Mouse (Mus musculus): Measurements from ENCODE around the gene Celf2.
"Not testable (repeated sequence)": the region's sequence is repeated elsewhere in the genome, so short reads cannot be mapped to it uniquely, and the experiment has no call there.

Gene Celf2

DNA sequence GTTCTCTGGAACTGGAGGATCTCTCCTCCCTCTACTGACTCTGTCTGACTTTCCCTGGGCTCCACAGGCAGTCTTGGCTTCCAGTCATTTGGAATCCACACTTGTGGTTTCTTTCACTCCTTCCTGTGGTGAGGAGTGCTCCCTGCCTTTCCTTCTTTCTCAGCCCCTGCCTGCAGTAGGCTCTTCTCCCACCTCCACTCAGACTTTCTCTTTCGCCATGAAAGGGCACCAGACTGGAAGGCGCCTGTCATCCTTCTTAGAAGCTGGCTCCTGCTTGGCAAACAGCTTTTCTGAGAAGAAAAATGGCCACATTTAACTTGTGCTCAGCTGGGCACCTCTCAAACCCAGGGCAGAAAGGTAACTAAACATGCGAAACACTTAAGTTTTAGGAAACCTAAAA is 915.2 kb downstream of the Celf2 start:
- no peak for DNase-seq (ENCODE audit: low spot score)

DNA sequence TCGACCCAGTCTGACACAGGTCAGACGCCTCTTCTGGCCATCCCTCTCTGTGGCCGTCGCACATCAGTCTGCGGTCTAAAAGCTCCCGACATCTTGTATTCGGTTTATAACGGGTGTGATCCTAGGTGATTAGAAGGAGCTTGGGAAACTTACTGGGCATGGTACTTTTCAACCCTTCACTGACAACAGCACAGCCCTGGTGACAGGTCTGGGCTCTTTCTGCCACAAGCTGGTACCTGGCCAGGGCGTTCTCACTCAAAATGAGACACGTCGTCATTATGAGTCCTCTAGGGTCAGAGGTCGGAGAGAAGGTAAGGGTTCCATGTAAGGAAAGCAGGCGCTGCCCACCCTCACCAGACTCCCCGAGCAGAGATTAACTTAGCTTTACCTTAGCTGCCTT is 915.6 kb downstream of the Celf2 start:
- DNase-seq (ENCODE audit: low spot score) = no peak

DNA sequence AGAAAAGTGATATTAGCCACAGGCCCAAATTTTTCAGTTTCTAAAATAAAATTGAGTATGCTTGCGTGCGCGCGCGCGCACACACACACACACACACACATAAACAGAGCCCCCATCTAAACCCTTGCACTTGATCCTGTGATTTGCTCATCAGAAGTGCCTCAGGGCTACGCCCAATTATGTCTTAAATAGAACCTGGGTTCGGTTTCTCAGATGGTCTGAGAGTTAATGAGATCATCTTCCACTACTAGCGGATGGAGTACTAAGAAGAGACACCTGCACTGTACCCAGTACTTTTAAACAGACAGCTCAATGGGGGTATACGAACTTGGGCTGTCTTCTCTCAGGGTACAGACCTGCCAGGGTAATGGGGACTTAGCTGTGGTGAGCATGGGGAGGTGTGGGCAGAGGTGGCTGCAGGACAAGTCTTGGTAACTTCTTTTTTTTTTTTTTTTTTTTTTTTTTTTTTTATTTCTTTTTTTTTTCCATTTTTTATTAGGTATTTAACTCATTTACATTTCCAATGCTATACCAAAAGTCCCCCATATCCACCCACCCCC is 923.2 kb downstream of the Celf2 start:
- no peak for DNase-seq (ENCODE audit: low spot score)

DNA sequence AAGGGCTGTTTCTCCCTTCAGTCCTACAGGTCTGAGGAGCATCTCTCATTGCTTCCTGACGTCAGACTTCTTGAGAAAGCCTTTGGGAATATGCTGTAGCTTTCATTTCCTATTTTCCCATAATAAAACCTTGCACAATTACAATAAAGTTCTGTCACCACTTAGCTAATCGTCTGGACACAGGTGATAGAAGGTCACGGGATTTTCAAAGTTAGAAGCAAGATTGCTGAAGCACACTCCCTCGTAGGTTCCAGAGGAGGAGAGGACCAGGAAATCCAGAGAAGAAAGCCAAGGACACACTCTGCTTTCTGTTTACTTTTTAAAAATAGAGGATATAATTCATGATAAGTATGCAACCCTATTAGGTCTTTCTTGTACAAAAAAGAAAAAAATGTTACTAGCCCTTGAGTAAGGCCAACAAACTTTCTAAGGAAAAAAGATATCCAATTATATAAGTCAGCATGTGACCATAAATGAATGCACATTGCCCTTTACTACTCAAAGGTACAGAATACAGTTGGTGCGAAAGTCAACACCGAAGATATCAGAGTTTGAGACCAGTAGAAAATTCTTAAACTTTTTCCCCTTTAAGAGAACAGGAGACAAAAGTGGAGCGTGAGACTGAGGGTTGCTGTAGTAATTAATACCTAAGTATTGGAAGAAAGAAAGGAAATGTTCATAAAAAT is 924.2 kb downstream of the Celf2 start:
- DNase-seq (ENCODE audit: low spot score) = no peak

DNA sequence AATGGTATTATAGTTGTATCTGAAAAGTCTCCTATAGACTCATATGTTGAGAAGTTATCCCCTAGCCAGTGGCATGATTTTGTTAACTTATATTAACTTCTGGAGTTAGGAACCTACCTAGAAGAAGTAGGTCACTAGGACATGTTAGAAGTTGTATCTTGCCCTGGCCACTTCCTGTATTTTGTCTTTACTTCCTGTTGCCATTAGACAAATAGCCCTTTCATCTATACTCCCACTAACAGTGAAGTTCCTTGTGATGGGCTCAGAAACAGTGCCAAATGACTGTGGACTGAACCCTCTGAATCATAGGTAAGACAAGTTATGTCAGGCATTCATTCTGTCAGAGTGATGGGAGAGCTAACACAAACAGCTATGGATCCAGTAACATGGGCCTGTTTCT is 926.7 kb downstream of the Celf2 start:
- no peak for DNase-seq (ENCODE audit: low spot score)

DNA sequence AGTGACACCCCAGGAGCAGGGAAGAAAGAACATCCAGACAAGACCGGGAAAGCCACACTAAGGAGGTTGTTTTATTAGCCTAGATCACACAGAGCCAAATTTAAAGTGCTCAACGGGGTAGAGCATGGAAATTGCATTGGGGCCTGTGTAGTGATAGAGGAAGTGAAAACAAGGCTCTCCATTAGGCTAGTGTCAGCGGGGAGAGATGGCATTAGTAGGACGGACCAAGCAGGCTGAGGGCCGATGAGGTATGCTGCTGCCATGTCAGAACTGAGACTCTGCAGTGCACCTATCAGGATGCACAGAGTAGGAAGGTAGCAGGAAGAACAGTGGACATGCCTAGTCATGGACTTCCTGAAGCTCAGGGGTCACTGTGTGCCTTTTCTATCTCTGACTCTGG is 929.3 kb downstream of the Celf2 start:
- no peak for DNase-seq (ENCODE audit: low spot score)

DNA sequence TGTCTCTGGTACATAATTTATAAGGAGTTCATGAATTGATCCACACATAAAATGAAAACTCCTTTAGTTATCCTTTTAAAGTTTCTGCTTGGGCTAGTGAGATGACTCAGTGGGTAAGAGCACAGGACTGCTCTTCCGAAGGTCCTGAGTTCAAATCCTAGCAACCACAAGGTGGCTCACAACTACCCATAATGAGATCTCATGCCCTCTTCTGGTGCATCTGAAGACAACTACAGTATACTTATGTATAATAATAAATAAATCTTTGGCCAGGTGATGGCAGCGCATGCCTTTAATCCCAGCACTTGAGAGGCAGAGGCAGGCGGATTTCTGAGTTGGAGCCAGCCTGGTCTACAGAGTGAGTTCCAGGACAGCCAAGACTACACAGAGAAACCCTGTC is 934.0 kb downstream of the Celf2 start:
- not testable (repeated sequence) for DNase-seq (ENCODE audit: low spot score)

DNA sequence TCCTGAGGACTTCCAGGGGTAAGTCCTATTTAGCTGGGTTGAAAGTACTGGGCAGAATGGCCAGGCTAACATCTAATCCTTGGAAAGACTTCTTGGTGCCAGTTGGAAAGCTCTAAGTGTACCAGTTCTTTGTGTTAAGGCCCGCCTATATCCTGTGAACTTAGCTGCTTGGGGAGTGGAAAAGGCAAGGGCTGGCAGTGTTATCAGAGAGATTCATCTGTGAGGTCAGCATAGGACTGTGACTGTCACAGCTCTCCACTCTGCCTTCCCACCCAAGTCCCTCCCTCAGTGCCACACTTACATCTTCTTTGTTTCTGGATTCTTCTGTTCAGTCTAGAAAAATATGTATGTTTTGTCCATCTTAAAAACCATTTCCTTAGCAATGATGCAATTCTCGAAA is 935.7 kb downstream of the Celf2 start:
- DNase-seq (ENCODE audit: low spot score) = no peak

DNA sequence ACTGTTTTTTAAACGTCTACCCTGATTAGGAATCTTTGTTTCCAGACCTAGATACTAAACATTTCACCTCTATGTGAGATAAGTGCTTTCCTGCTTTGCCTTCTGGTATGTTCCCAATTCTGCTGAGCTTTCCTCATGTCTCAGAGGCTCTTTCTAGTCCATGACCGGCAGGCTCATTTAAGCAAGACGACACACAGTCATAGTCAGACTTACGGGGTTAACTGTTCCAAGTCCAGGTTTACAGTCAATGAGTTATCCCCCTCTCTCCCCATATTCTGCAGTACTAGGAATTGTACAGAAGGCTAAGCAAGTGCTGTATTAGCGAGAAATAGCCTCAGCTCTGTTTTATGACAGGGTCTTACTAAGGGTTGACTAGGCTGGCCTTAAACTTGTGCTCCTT is 936.4 kb downstream of the Celf2 start:
- DNase-seq (ENCODE audit: low spot score) = no peak

DNA sequence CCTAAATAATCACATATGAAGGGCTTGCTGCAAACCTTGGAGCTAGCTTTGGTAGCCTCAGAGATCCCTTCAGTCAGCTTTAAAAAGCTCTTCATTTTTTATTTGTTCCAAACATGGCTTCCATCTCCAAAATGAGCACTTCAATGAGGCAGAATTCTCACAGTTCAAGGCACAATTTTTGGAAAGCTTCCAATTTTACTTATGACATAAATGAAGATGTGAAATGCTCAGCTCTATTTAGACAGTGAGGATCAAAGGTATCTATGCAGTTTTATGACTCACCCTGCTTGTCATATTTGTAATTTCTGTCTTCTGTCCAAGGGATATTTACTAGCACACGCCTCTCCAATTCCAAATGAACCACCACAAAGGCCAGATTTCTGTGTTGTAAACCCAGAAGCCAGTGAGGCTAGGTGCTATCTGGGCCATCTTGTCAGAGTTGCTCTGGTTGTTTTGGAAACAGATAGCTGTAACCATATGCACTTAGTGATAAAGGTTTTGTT is 940.3 kb downstream of the Celf2 start:
- DNase-seq (ENCODE audit: low spot score) = no peak

DNA sequence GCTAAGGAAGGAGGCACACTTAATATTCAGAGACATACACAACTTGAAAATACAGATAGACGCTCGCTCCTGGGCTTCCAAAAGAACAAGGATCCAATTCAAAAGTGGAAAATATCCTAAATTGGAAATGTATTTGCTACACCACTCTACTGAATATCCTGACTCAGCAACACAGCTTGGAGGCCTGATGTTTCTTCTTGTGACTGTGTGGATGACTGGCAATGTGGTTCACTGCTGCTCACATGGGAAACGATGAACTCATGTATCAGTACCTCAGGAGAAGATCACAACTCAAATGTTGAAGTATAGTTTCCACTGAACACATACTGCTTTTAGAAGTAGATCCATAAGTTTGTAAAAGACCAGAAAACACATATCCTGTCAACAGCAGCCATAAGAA is 944.2 kb downstream of the Celf2 start:
- DNase-seq (ENCODE audit: low spot score) = no peak

DNA sequence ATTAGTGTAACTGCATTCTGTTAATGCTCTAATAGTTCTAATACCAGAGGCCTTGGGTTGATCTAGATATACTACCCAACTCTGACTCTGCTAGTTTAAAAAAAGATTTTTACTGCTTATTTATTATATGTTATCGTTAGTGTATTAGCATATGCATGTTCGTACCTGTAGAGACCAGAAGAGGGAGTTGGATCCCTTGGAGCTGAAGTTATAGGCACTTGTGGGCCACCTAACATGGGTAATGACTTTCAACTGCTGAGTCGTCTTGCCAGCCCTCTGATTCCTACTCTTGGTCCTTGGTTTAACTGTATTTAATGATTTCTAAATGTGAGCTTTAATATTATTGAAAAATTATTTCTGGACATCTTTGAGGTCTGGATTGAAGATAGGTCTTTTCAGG is 948.0 kb downstream of the Celf2 start:
- no peak for DNase-seq (ENCODE audit: low spot score)

DNA sequence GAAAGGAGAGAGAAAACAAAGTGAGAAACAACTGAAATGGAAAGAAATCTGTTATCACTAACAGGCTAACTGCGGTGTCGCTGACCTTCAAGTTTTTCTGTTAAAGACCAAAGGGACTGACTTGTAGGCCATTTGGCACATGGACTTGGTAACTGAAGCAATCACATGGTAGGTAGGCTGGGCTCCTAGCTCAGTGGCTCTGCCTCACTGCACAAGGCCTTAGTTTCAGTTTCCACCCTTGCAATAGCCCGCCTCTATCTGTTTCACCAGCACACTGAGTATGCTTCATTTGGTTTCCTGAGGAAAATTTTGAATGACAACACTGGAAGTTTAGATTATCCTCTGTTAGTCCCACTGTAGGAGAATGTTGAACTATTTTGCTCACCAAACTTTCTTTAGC is 948.6 kb downstream of the Celf2 start:
- no peak for DNase-seq (ENCODE audit: low spot score)

DNA sequence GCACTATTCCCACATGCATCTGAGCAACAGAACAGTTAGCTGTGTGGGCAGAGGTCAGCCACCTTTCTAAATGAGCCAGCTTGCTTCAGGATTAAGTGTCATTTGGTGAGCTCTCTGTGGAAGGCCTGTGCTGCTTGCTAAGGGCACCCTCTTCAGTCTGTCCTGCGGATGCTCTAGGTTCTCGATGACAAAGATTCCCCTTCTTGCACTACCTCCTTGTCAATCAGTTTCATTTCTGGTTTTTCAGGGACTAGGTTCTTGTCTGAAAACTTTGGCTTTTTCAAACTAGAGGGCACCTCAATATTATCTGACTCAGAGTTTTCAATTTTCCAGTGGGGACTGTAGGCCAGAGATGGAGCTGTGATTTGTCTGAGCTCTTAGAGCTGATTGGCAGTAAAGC is 949.8 kb downstream of the Celf2 start:
- DNase-seq (ENCODE audit: low spot score) = no peak

DNA sequence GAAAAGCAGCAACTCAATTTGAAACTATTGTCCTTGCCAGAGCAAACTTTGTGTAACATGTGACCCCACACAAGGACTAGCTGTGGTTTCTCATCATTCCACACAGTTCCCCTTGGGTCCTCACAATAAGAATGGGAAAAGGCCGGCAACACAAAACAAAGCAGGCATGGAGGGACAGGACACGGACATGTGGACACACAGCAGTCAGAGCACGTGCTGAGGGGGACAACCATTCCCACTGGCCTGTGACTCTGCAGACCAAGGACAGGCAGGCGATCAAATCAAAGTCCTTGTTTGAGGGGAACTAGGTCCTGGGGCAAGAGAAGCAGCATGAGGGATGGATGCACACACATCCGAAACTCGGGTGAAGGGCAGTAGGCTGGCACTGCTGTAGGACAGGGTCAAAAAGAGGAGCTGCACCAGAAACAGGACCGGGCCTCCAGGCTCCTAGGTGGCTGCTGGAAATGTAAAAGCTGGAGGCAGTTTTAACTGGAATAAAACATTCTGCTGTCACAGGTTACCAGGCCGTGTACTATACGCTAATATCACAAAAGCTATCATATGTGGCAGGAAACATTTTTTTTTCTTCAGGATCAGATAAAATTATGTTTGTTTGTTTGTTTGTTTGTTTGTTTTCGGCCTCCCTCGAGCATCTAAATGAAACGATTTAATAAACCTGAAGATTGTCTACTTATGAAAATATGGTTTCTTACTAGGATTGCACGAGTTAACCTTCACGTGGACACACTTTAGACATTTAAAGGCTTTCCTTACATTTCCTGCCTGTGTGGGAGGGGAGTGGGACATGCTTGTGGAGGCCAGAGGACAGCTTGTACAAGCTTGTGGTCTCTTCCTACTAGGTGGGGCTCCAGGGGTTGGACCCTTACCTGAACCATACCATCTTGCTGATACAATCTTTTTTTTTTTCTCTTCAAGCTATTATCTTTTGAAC is 950.8 kb downstream of the Celf2 start:
- no peak for DNase-seq (ENCODE audit: low spot score)

DNA sequence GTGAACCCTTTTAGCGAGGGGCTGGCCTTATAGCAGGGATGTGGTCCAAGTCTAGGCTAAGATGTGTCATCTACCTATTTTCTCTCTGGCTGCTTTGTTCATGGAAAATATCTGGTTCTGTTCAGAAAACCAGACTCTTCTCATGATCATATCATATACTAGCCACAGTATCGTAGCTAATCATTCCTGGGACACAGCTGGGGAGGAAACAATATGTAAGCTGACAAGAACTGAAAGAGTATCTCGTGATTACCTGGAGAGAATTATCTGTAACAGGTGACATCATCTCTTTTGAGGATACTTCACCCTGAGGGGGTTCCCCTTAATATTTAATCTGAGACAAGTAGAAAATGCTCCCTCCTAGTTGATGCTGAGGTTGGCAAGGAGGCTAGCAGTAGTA is 951.6 kb downstream of the Celf2 start:
- DNase-seq (ENCODE audit: low spot score) = no peak

DNA sequence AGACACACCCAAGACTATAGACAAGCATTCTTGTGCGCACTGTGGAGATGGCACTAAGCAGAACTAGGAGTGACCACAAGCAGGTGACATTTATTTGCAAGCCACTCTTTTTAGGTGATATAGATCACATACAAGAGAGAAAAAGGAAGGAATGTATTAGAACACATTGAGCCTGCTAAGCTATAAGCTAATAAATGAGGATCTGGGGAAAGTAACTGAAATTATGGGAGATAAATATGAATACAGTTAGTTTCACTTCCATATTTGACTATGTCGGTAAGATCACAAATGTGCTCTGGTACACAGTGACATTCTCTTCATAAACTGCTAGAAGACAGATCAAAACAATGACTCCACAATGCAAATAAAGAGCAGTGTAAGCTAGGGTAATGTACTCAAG is 952.5 kb downstream of the Celf2 start:
- no peak for DNase-seq (ENCODE audit: low spot score)

DNA sequence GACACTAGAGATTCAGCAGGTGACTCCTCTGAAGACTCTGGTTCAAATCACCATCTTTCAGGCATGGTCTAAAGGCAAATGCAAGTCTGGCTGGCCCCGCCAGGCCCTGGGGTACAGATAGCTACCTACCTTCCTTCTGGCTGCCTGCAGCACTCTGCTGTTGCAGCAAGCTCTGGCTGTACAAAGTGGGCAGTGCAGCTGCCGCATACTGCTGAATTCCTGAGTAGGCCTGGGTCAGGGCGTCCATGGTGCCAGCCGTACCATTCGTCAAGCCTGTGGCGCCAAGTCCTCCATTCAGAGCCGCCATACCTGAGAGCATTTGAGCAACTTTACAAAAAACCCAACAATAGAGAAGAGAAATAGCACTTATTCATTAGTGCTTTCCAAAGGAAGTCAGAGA is 955.7 kb downstream of the Celf2 start:
- no peak for DNase-seq (ENCODE audit: low spot score)

DNA sequence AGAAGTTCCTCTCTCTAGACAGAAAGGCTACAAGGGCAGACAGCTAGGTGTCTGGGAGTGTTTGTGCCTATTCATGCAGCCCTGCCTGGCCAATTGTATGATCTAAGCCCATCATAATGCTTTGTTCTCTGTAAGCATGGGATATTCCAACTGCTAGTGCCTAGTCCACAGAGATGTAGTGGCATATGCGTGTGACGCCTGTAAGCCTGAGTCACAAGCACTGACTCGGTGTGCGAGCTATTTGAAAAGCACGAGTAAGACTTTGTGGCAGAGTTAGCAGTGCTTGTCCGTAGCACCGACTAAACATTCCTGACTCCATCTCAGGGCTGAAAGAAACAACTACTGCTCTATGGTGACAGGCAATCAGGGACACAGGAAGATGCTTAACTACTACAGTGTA is 960.1 kb downstream of the Celf2 start:
- DNase-seq (ENCODE audit: low spot score) = no peak

DNA sequence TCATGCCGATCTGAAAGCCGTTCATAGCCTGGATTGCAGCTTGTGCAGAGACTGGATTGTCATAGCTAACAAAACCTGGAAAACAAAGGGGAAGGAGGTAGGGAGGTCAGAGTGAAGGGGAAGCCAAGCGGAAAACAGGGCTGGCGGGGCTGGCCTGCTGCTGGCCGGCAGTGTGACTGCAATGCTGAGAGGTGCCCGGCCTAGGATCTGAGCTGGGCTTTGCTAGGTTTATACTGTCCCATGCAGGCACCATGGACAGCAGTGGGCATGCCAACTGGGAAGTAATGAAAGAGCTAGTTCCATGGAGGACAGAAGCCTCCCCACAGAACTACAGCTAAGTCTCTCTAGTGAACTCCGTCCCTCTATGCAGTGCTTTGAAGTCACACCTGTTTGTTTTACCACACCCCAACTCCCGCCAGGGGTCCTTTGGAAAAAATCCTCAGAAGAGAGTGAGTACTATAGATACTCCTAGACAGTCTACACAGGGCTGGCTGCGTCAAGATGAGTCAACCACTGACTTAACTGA is 962.2 kb downstream of the Celf2 start:
- DNase-seq (ENCODE audit: low spot score) = no peak

DNA sequence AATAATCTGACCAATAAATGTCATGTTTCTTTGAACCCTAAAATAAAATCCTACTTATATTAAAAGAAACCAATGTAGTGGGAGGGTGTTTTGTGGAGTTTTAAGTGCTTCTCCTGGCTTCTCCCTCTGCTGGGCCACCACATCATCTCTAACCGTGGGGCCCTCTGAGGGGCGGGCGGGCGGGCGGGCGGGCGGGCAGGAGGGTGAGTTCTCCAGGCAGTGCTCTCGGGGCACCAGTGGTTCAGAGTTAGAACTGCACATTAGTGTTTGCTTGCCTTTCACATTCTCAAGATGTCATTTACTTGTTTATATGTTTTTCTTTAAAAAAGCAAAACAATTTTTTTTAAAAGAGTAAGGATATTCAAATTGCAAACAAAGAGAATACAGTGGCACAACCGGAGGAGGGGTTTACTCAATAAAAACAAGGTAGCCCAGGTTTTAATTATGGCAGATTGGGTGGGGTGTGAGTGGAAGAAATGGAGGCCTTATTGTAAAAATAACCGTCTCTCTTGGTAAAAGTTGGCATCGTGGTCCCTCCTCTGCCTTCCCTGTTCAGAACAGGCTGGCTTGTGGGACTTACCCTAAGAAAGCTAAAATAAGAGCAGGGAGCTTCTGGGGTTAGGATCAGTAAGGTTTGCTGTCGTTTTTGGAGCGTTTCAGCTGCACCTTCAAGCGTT is 962.8 kb downstream of the Celf2 start:
- no peak for DNase-seq (ENCODE audit: low spot score)

Measured in urinary bladder, postnatal 10 days (tissue).